Mouse (Mus musculus) thymus, adult 18-20 months (tissue): Measurements from ENCODE around the gene Spink4.
"Not testable (repeated sequence)": the region's sequence is repeated elsewhere in the genome, so short reads cannot be mapped to it uniquely, and the experiment has no call there.

Experiments used
- DNase-seq, 2 experiments: peaks; one replicate each; pipeline ENCODE4 v3.0.0; 2022; ENCODE audit warnings: mixed read lengths in 2 of 2

Spink4 gene

GRCm38 (mm10) chr4:40906298-40906697, 13.6 kb upstream of the Spink4 start:
- DNase-seq, result no peak

- DNase-seq, result no peak
Measured at GRCm38 (mm10) chr4:40908261-40908969, 11.4 kb upstream of the Spink4 start.

- DNase-seq, result no peak
Measured at GRCm38 (mm10) chr4:40914287-40914867, 5.5 kb upstream of the Spink4 start.

GRCm38 (mm10) chr4:40915947-40916346, 3.9 kb upstream of the Spink4 start:
- DNase-seq, result no peak

GRCm38 (mm10) chr4:40916592-40917155, 3.2 kb upstream of the Spink4 start:
- DNase-seq, result no peak

- DNase-seq, result no peak
Measured at GRCm38 (mm10) chr4:40920576-40920975, 724 bp downstream of the Spink4 start.

GRCm38 (mm10) chr4:40921288-40921687, 1.4 kb downstream of the Spink4 start:
- DNase-seq, result no peak

GRCm38 (mm10) chr4:40923087-40923651, 3.3 kb downstream of the Spink4 start:
- no peak for DNase-seq

- no peak for DNase-seq
Measured at GRCm38 (mm10) chr4:40925568-40925967, 5.7 kb downstream of the Spink4 start.

GRCm38 (mm10) chr4:40929046-40929445, 9.2 kb downstream of the Spink4 start:
- no peak for DNase-seq

- no peak for DNase-seq
Measured at GRCm38 (mm10) chr4:40933694-40934093, 13.8 kb downstream of the Spink4 start.

GRCm38 (mm10) chr4:40934369-40934768, 14.5 kb downstream of the Spink4 start:
- DNase-seq, result not testable (repeated sequence)

- DNase-seq, result no peak
Measured at GRCm38 (mm10) chr4:40936175-40936839, 16.5 kb downstream of the Spink4 start.

- DNase-seq, result no peak
Measured at GRCm38 (mm10) chr4:40938793-40939192, 18.9 kb downstream of the Spink4 start.

- no peak for DNase-seq
Measured at GRCm38 (mm10) chr4:40943651-40944050, 23.8 kb downstream of the Spink4 start.

- no peak for DNase-seq
Measured at GRCm38 (mm10) chr4:40946516-40947121, 26.8 kb downstream of the Spink4 start.

GRCm38 (mm10) chr4:40947565-40948159, 27.8 kb downstream of the Spink4 start:
- no peak for DNase-seq

GRCm38 (mm10) chr4:40948160-40948708, 28.4 kb downstream of the Spink4 start, which contains the start of the genes Bag1 and Chmp5:
Gene Bag1 (minus strand): TSS chr4:40948294.
Gene Chmp5 (plus strand): TSS chr4:40948407.
- peak; percentile 97 to 98 for DNase-seq

GRCm38 (mm10) chr4:40953521-40953920, 33.7 kb downstream of the Spink4 start:
- DNase-seq, result no peak

GRCm38 (mm10) chr4:40955942-40956341, 36.1 kb downstream of the Spink4 start:
- no peak for DNase-seq

- DNase-seq, result no peak
Measured at GRCm38 (mm10) chr4:40963536-40963935, 43.7 kb downstream of the Spink4 start.

GRCm38 (mm10) chr4:40969161-40969560, 49.3 kb downstream of the Spink4 start:
- no peak for DNase-seq
